Mouse (Mus musculus) MEL (cell line): Measurements from ENCODE around the gene Rsrc1. TPM values are rescaled to one million over a fixed set of nuclear protein-coding genes. Genes with fewer than 3 reads are reported as not detected.

Source experiments
- DNase-seq: peaks from one replicate; pipeline ENCODE4 v3.0.0; 2011; ENCODE audit warnings: low read depth, low spot score
- H3K27ac ChIP-seq: 2 replicates; pipeline ENCODE4 v1.5.1; 2012; ENCODE audit warnings: low read depth, mild to moderate bottlenecking, control low read depth, low read length, moderate library complexity; ENCODE audit not compliant: control insufficient read depth
- H3K27me3 ChIP-seq, 2 experiments: fragments of 150-350 bp in 1 of 2; sonication (generic) in 1 of 2; 2 replicates each; pipeline ENCODE4 v1.6.1; 2012; ENCODE audit warnings: low read length in 2 of 2, mild to moderate bottlenecking in 2 of 2, improper control_type of control experiment in 1 of 2, moderate library complexity in 1 of 2; ENCODE audit not compliant: insufficient read depth in 2 of 2, control insufficient read depth in 1 of 2
- H3K36me3 ChIP-seq, 2 experiments: 2 replicates each; pipeline ENCODE4 v1.6.1; 2012 to 2014; ENCODE audit warnings: low read length in 2 of 2, improper control_type of control experiment in 1 of 2, inconsistent platforms in 1 of 2, mild to moderate bottlenecking in 1 of 2; ENCODE audit not compliant: insufficient read depth in 2 of 2, control insufficient read depth in 1 of 2
- H3K4me1 ChIP-seq, 2 experiments: fragments of 150-350 bp in 1 of 2; sonication (generic) in 1 of 2; 2 replicates each; pipeline ENCODE4 v1.6.1; 2012; ENCODE audit warnings: low read length in 2 of 2, improper control_type of control experiment in 1 of 2, mild to moderate bottlenecking in 1 of 2; ENCODE audit not compliant: insufficient read depth in 2 of 2, control insufficient read depth in 1 of 2
- H3K4me3 ChIP-seq, 2 experiments: fragments of 150-350 bp in 1 of 2; sonication (generic) in 1 of 2; 2 replicates each; pipeline ENCODE4 v1.5.1; 2012; ENCODE audit warnings: low read depth in 2 of 2, low read length in 2 of 2, mild to moderate bottlenecking in 2 of 2, moderate library complexity in 2 of 2, control low read depth in 1 of 2, improper control_type of control experiment in 1 of 2; ENCODE audit not compliant: control insufficient read depth in 1 of 2, insufficient read depth in 1 of 2
- H3K79me2 ChIP-seq: 2 replicates; pipeline ENCODE4 v1.6.1; 2012; ENCODE audit warnings: mild to moderate bottlenecking, low read length, moderate library complexity; ENCODE audit not compliant: control insufficient read depth, poor library complexity, insufficient read depth
- H3K9ac ChIP-seq: 2 replicates; pipeline ENCODE4 v1.6.1; 2012; ENCODE audit warnings: low read depth, mild to moderate bottlenecking, control low read depth, low read length, moderate library complexity; ENCODE audit not compliant: control insufficient read depth, poor library complexity, severe bottlenecking
- H3K9me3 ChIP-seq: fragments of 150-350 bp; sonication (generic); replicated peaks from 2 replicates; pipeline ENCODE4 v1.6.1; 2012; ENCODE audit warnings: mild to moderate bottlenecking, low read length, improper control_type of control experiment, moderate library complexity; ENCODE audit not compliant: insufficient read depth
- CHD2 ChIP-seq: IDR thresholded peaks from 2 replicates; pipeline ENCODE4 v1.6.1; 2011; ENCODE audit warnings: low read length, improper control_type of control experiment
- CTCF ChIP-seq, 3 experiments: IDR thresholded peaks in 2 of 3; conservative IDR thresholded peaks in 1 of 3; 2 replicates each; pipeline ENCODE4 v1.5.1; 2011 to 2012; ENCODE audit warnings: low read length in 3 of 3, low read depth in 2 of 3, mild to moderate bottlenecking in 2 of 3, improper control_type of control experiment in 1 of 3, inconsistent platforms in 1 of 3, mixed read lengths in 1 of 3, moderate library complexity in 1 of 3; ENCODE audit not compliant: control insufficient read depth in 1 of 3, insufficient read depth in 1 of 3, poor library complexity in 1 of 3, severe bottlenecking in 1 of 3
- ELF1 ChIP-seq: IDR thresholded peaks from 2 replicates; pipeline ENCODE4 v1.6.1; 2014; ENCODE audit warnings: low read depth, mild to moderate bottlenecking, inconsistent platforms, low read length, improper control_type of control experiment, moderate library complexity
- EP300 ChIP-seq, 2 experiments: IDR thresholded peaks; 2 replicates each; pipeline ENCODE4 v1.6.1; 2011; ENCODE audit warnings: improper control_type of control experiment in 2 of 2, low read length in 2 of 2, low read depth in 1 of 2, mild to moderate bottlenecking in 1 of 2
- ETS1 ChIP-seq: IDR thresholded peaks from 2 replicates; pipeline ENCODE4 v1.6.1; 2012; ENCODE audit warnings: low read depth, mild to moderate bottlenecking, inconsistent platforms, low read length, improper control_type of control experiment, moderate library complexity
- HCFC1 ChIP-seq: IDR thresholded peaks from 2 replicates; pipeline ENCODE4 v1.6.1; 2012; ENCODE audit warnings: low read depth, mild to moderate bottlenecking, inconsistent platforms, low read length, improper control_type of control experiment, moderate library complexity
- JUND ChIP-seq: IDR thresholded peaks from 2 replicates; pipeline ENCODE4 v1.6.1; 2011; ENCODE audit warnings: low read depth, mild to moderate bottlenecking, improper control_type of control experiment, low read length
- KAT2A ChIP-seq: conservative IDR thresholded peaks from 2 replicates; pipeline ENCODE4 v1.6.1; 2012; ENCODE audit warnings: low read depth, low read length, improper control_type of control experiment, inconsistent platforms
- MAFK ChIP-seq: IDR thresholded peaks from 2 replicates; pipeline ENCODE4 v1.6.1; 2011; ENCODE audit warnings: low read depth, mild to moderate bottlenecking, low read length, improper control_type of control experiment, borderline replicate concordance
- MAZ ChIP-seq: IDR thresholded peaks from 2 replicates; pipeline ENCODE4 v1.6.1; 2012; ENCODE audit warnings: low read depth, mild to moderate bottlenecking, inconsistent platforms, low read length, improper control_type of control experiment
- MEF2A ChIP-seq: IDR thresholded peaks from 2 replicates; pipeline ENCODE4 v1.6.1; 2014; ENCODE audit warnings: low read depth, mild to moderate bottlenecking, inconsistent platforms, low read length, improper control_type of control experiment; ENCODE audit not compliant: poor library complexity, insufficient replicate concordance, severe bottlenecking; ENCODE audit errors: extremely low read depth
- NELFE ChIP-seq: IDR thresholded peaks from 2 replicates; pipeline ENCODE4 v1.6.1; 2011; ENCODE audit warnings: low read depth, low read length, improper control_type of control experiment
- NRF1 ChIP-seq: IDR thresholded peaks from 2 replicates; pipeline ENCODE4 v1.6.1; 2014; ENCODE audit warnings: low read depth, mild to moderate bottlenecking, inconsistent platforms, low read length, improper control_type of control experiment, moderate library complexity; ENCODE audit not compliant: poor library complexity, insufficient read depth, severe bottlenecking
- POLR2A ChIP-seq, 2 experiments: IDR thresholded peaks; 2 replicates each; pipeline ENCODE4 v1.6.1; 2011 to 2012; ENCODE audit warnings: low read length in 2 of 2, mild to moderate bottlenecking in 2 of 2, control low read depth in 1 of 2, improper control_type of control experiment in 1 of 2, low read depth in 1 of 2, moderate library complexity in 1 of 2; ENCODE audit not compliant: control insufficient read depth in 1 of 2, insufficient read depth in 1 of 2, poor library complexity in 1 of 2
- POLR2AphosphoS2 ChIP-seq: IDR thresholded peaks from 2 replicates; pipeline ENCODE4 v1.6.1; 2011; ENCODE audit warnings: low read length, improper control_type of control experiment
- POLR2AphosphoS5 ChIP-seq: IDR thresholded peaks from 2 replicates; pipeline ENCODE4 v1.6.1; 2012; ENCODE audit warnings: low read depth, borderline replicate concordance, mild to moderate bottlenecking, inconsistent platforms, low read length, moderate library complexity, mixed read lengths
- RAD21 ChIP-seq: IDR thresholded peaks from 2 replicates; pipeline ENCODE4 v1.6.1; 2011; ENCODE audit warnings: mild to moderate bottlenecking, low read depth, low read length, improper control_type of control experiment
- TCF12 ChIP-seq: IDR thresholded peaks from 2 replicates; pipeline ENCODE4 v1.6.1; 2014; ENCODE audit warnings: low read depth, mild to moderate bottlenecking, inconsistent platforms, low read length, improper control_type of control experiment, moderate library complexity
- USF2 ChIP-seq, 2 experiments: IDR thresholded peaks; 2 replicates each; pipeline ENCODE4 v1.6.1; 2011 to 2012; ENCODE audit warnings: improper control_type of control experiment in 2 of 2, low read length in 2 of 2, borderline replicate concordance in 1 of 2, inconsistent platforms in 1 of 2, low read depth in 1 of 2, mild to moderate bottlenecking in 1 of 2; ENCODE audit not compliant: insufficient read depth in 1 of 2
- ZC3H11A ChIP-seq: IDR thresholded peaks from 2 replicates; pipeline ENCODE4 v1.6.1; 2012; ENCODE audit warnings: low read depth, mild to moderate bottlenecking, inconsistent platforms, low read length, improper control_type of control experiment
- ZMIZ1 ChIP-seq: IDR thresholded peaks from 2 replicates; pipeline ENCODE4 v1.6.1; 2012; ENCODE audit warnings: low read depth, mild to moderate bottlenecking, inconsistent platforms, low read length, improper control_type of control experiment, moderate library complexity
- polyA plus RNA-seq, 2 experiments: library from polyadenylated mRNA; stranded (reverse) in 1 of 2; unstranded in 1 of 2; fragments of >175 nt in 1 of 2; fragments of >200 nt in 1 of 2; gene quantifications; 2 replicates each; pipeline versions ENCODE4 v1.2.1 to v1.2.4; 2012; ENCODE audit warnings: low replicate concordance in 2 of 2, low read depth in 1 of 2; ENCODE audit not compliant: insufficient read length in 2 of 2, insufficient read depth in 1 of 2, missing spikeins in 1 of 2
- total RNA-seq: library from RNA; depleted of rRNA; stranded (reverse); fragments of 300-350 nt; gene quantifications from 2 replicates; pipeline ENCODE4 v1.2.3, GENCODE M21; 2012

Gene Rsrc1
- total and polyA plus RNA-seq, 3 experiments = 22.8 to 100 (median 42.7) TPM

- TF ChIP-seq KAT2A = no peak
Measured at GRCm38 (mm10) chr3:67373872-67374271, 392.7 kb downstream of the Rsrc1 start, which contains the start of gene Mlf1 (continued).

DNA sequence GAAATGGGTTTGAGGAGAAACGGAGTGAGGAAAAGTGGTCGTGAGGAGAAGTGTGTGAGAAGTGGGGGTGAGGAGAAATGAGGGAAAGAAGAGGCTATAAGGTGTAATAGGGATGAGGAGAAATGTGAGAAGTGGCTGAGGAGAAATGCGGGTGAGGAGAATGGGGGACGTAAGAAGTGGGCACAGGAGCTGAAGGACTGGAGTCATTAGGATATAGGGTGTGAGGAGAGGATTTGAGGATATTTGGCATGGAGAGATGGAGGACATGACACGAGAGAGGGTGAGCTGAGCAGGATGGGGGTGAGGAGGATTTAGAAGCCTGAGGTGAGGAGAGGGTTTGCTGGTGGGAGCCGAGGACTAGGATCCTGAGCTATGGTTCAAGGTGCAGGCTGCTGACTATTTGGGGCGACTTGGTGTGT is 393.2 kb downstream of the Rsrc1 start:
- DNase-seq = no peak
- Histone ChIP-seq H3K36me3 (peaks cover 0 to 5% of the 10 kb centered on the region in 2 experiments; a peak in 2 of 4 replicates), H3K27ac (no peak overlapping the region), H3K9ac (peak overlapping the region; percentile 65), H3K79me2 (no peaks in the 10 kb centered on the region), H3K9me3 (no peaks in the 10 kb centered on the region), H3K27me3 (peaks cover 0 to 3% of the 10 kb centered on the region in 2 experiments; a peak in 3 of 4 replicates), H3K4me1 (0 out of 4 replicates have a peak, but pooled peaks cover 0 to 2% of the 10 kb centered on the region in 2 experiments), H3K4me3 (peak overlapping the region; percentile 61 to 62)
- TF ChIP-seq ZMIZ1 = no peak
- no peak for TF ChIP-seq CTCF (IDR thresholded peaks at IDR 0.05 in 2 of 3, conservative IDR thresholded peaks at IDR 0.05 in 1 of 3; ENCODE audit: control insufficient read depth in 1 of 3, insufficient read depth in 1 of 3, low read depth in 2 of 3, low read length in 3 of 3, poor library complexity in 1 of 3, severe bottlenecking in 1 of 3)
- TF ChIP-seq USF2 (IDR thresholded peaks at IDR 0.05; ENCODE audit: borderline replicate concordance in 1 of 2, insufficient read depth in 1 of 2, low read depth in 1 of 2, low read length in 2 of 2) = no peak
- TF ChIP-seq POLR2A (IDR thresholded peaks at IDR 0.05; ENCODE audit: control insufficient read depth in 1 of 2, insufficient read depth in 1 of 2, low read depth in 1 of 2, low read length in 2 of 2, poor library complexity in 1 of 2) = 0 out of 4 replicates have a peak, but pooled peaks of 1 of the 2 experiments have one; percentile 0
- no peak for TF ChIP-seq ETS1
- 0 out of 2 replicates have a peak, but pooled peaks have one; percentile 10 for TF ChIP-seq NELFE
- TF ChIP-seq EP300 (IDR thresholded peaks at IDR 0.05; ENCODE audit: low read depth in 1 of 2, low read length in 2 of 2) = no peak
- TF ChIP-seq MAZ = 0 out of 2 replicates have a peak, but pooled peaks have one; percentile 36

- Histone ChIP-seq H3K27ac (no peak within 1 kb of the TSS), H3K36me3 (peaks cover 0 to 5% of the 10 kb centered on the region in 2 experiments; a peak in 2 of 4 replicates), H3K9me3 (no peaks in the 10 kb centered on the region), H3K9ac (peak within 1 kb of the TSS; percentile 65), H3K79me2 (no peaks in the 10 kb centered on the region), H3K4me1 (0 out of 4 replicates have a peak, but pooled peaks cover 0 to 2% of the 10 kb centered on the region in 2 experiments), H3K27me3 (peaks cover 0 to 3% of the 10 kb centered on the region in 2 experiments; a peak in 3 of 4 replicates), H3K4me3 (peak within 1 kb of the TSS; percentile 61 to 62)
- DNase-seq = no peak
- TF ChIP-seq JUND = no peak
- TF ChIP-seq ELF1 = no peak
- no peak for TF ChIP-seq POLR2AphosphoS2
- no peak for TF ChIP-seq HCFC1
- TF ChIP-seq CHD2 = no peak
- TF ChIP-seq POLR2A (IDR thresholded peaks at IDR 0.05; ENCODE audit: control insufficient read depth in 1 of 2, insufficient read depth in 1 of 2, low read depth in 1 of 2, low read length in 2 of 2, poor library complexity in 1 of 2) = no peak
- no peak for TF ChIP-seq RAD21
- TF ChIP-seq TCF12 = no peak
- TF ChIP-seq ZC3H11A = no peak
- TF ChIP-seq MAZ = no peak
- no peak for TF ChIP-seq POLR2AphosphoS5
- TF ChIP-seq EP300 (IDR thresholded peaks at IDR 0.05; ENCODE audit: low read depth in 1 of 2, low read length in 2 of 2) = no peak
- no peak for TF ChIP-seq MEF2A
- TF ChIP-seq NRF1 = no peak
- TF ChIP-seq MAFK = no peak
Measured at GRCm38 (mm10) chr3:67375063-67375462, 393.9 kb downstream of the Rsrc1 start, which contains the start of gene Gm17402. Gm17402 (minus strand) TSS chr3:67375163.
